In the genomic region with DNA sequence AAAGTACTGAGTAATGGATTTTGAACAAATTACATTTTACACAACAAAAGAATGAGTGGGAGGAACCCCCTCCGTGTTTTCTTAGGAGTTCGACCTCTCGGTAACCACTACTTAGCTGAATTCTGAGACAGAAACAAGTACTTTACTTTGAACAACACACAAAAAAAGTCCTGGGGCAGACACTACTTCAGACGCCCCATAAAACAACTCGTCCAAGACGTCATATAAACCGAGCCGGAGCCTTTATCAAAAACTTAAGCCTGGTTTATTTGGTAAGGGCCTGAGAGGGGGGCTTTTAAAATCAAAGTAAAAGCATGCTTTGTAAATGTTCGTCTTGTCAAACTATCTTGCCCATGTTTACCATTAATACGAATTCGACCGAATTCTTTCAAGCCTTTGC, we compare ENCODE assay signal across 9 mouse cellular contexts. TPM values are rescaled to one million over a fixed set of nuclear protein-coding genes. Genes with fewer than 3 reads are reported as not detected.
DNase-seq lines count a peak whose midpoint lies in the region; ATAC-seq lines count a peak whose summit lies in the region.
"Had no signal": no experiment of that assay in that cellular context is flagged by ENCODE, and none has a peak within 500 bp of the region (broad histone marks: within the 10 kb centered on the region; RNA-seq: fewer than 3 reads in every experiment).

No protein-coding gene starts in this region.

- peaks cover 34% of the 10 kb centered on the region for H3K4me1 ChIP-seq in kidney, embryonic 14.5 days (ENCODE audit: control insufficient read depth, insufficient read depth, low read length)
- H3K4me1 ChIP-seq in embryonic facial prominence, embryonic 10.5 days, result peaks cover 61% of the 10 kb centered on the region
- H3K4me1 ChIP-seq in hindbrain, embryonic 16.5 days (ENCODE audit: control insufficient read depth, insufficient read depth, low read depth, low read length), result peaks cover 24% of the 10 kb centered on the region
- peaks cover 24% of the 10 kb centered on the region for H3K4me1 ChIP-seq in midbrain, embryonic 16.5 days (ENCODE audit: control insufficient read depth, insufficient read depth, low read length)

- peak overlapping the region; percentile 91 for H3K9ac ChIP-seq in kidney, embryonic 14.5 days (ENCODE audit: low read depth, low read length)
- peak overlapping the region; percentile 84 for H3K9ac ChIP-seq in hindbrain, embryonic 16.5 days (ENCODE audit: low read depth, low read length)
- H3K9ac ChIP-seq in midbrain, embryonic 16.5 days (ENCODE audit: low read depth, low read length), result peak overlapping the region; percentile 88

- H3K36me3 ChIP-seq in kidney, embryonic 14.5 days (ENCODE audit: control insufficient read depth, insufficient read depth, low read length), result no peaks in the 10 kb centered on the region
- H3K36me3 ChIP-seq in embryonic facial prominence, embryonic 10.5 days (replicated peaks), result 0 out of 2 replicates have a peak, but pooled peaks cover under 1% of the 10 kb centered on the region
- H3K36me3 ChIP-seq in hindbrain, embryonic 16.5 days (ENCODE audit: control insufficient read depth, insufficient read depth, low read length), result no peaks in the 10 kb centered on the region
- H3K36me3 ChIP-seq in midbrain, embryonic 16.5 days (ENCODE audit: control insufficient read depth, insufficient read depth, low read length), result no peaks in the 10 kb centered on the region

- H3K4me2 ChIP-seq in kidney, embryonic 14.5 days (replicated peaks; ENCODE audit: low read depth, low read length), result peak overlapping the region; percentile 55
- H3K4me2 ChIP-seq in hindbrain, embryonic 16.5 days (ENCODE audit: low read length), result peak overlapping the region; percentile 85
- peak overlapping the region; percentile 78 for H3K4me2 ChIP-seq in midbrain, embryonic 16.5 days (ENCODE audit: low read length)

- under 1% methylated on average over 12 of the region's 12 CpGs for WGBS in kidney, embryonic 14.5 days
- 6% methylated on average over 12 of the region's 12 CpGs for WGBS in embryonic facial prominence, embryonic 10.5 days
- under 1% methylated on average over 12 of the region's 12 CpGs for whole genome bisulfite sequencing in hindbrain, embryonic 16.5 days
- WGBS in midbrain, embryonic 16.5 days, result 1% methylated on average over 12 of the region's 12 CpGs

- no peaks in the 10 kb centered on the region for H3K9me3 ChIP-seq in kidney, embryonic 14.5 days (ENCODE audit: control insufficient read depth, low read length)
- H3K9me3 ChIP-seq in embryonic facial prominence, embryonic 10.5 days, result no peaks in the 10 kb centered on the region
- H3K9me3 ChIP-seq in hindbrain, embryonic 16.5 days (ENCODE audit: control insufficient read depth, low read length), result no peaks in the 10 kb centered on the region
- H3K9me3 ChIP-seq in midbrain, embryonic 16.5 days (replicated peaks; ENCODE audit: control insufficient read depth, low read length, poor library complexity, severe bottlenecking), result no peaks in the 10 kb centered on the region

- H3K4me3 ChIP-seq in kidney, embryonic 14.5 days (ENCODE audit: low read length), result peak overlapping the region; percentile 85
- H3K4me3 ChIP-seq in embryonic facial prominence, embryonic 10.5 days, result peak overlapping the region; percentile 79
- H3K4me3 ChIP-seq in hindbrain, embryonic 16.5 days (ENCODE audit: low read length), result peak overlapping the region; percentile 67
- peak overlapping the region; percentile 84 for H3K4me3 ChIP-seq in midbrain, embryonic 16.5 days (ENCODE audit: low read depth, low read length)

- no peak for DNase-seq in kidney, postnatal 25 days
- DNase-seq in embryonic facial prominence, embryonic 10.5 days (ENCODE audit: low spot score), result no peak
- DNase-seq in right cerebral cortex, postnatal 4 days, result no peak
- no peak for DNase-seq in adrenal gland, adult 2 months
- DNase-seq: thymus, postnatal 4 days had no signal

- H3K27me3 ChIP-seq in kidney, embryonic 14.5 days (ENCODE audit: control insufficient read depth, insufficient read depth, low read length), result no peaks in the 10 kb centered on the region
- no peaks in the 10 kb centered on the region for H3K27me3 ChIP-seq in embryonic facial prominence, embryonic 10.5 days (replicated peaks; ENCODE audit: low read depth, poor library complexity, severe bottlenecking)
- no peaks in the 10 kb centered on the region for H3K27me3 ChIP-seq in hindbrain, embryonic 16.5 days (replicated peaks; ENCODE audit: control insufficient read depth, insufficient read depth, low read length)
- no peaks in the 10 kb centered on the region for H3K27me3 ChIP-seq in midbrain, embryonic 16.5 days (ENCODE audit: control insufficient read depth, insufficient read depth, low read depth, low read length)

- no peak for ATAC-seq in kidney, embryonic 14.5 days (ENCODE audit: low FRiP score, low TSS enrichment)
- ATAC-seq in hindbrain, embryonic 16.5 days, result no peak
- no peak for ATAC-seq in midbrain, embryonic 16.5 days
- no peak for ATAC-seq in CD4-positive, CD25-positive, alpha-beta regulatory T cell, adult 4 months

- peak overlapping the region; percentile 98; the same call in 1 of the 2 replicates for H3K27ac ChIP-seq in kidney, embryonic 14.5 days (ENCODE audit: low read depth, low read length)
- peak overlapping the region; percentile 95 for H3K27ac ChIP-seq in embryonic facial prominence, embryonic 10.5 days (replicated peaks)
- peak overlapping the region; percentile 95 for H3K27ac ChIP-seq in hindbrain, embryonic 16.5 days (ENCODE audit: low read depth, low read length)
- peak overlapping the region; percentile 89; the same call in 1 of the 2 replicates for H3K27ac ChIP-seq in midbrain, embryonic 16.5 days (ENCODE audit: low read length)

RNA-seq across cellular contexts. Expression of gene Mpzl1, which starts 1.0 kb away (rescaled TPM):
- 196 and 253 TPM in 2 replicates for polyA plus RNA-seq in kidney, embryonic 14.5 days (2014; fragmentation: Nextera tagmentation; extraction: Ambion mirVana)
- 138 and 139 TPM in 2 replicates for polyA plus RNA-seq in embryonic facial prominence, embryonic 10.5 days (2016; fragmentation: Nextera tagmentation; extraction: Ambion mirVana)
- 163 and 169 TPM in 2 replicates for polyA plus RNA-seq in hindbrain, embryonic 16.5 days (2015; fragmentation: Nextera tagmentation; extraction: Ambion mirVana)
- polyA plus RNA-seq in midbrain, embryonic 16.5 days (2015; fragmentation: Nextera tagmentation; extraction: Ambion mirVana), result 150 and 155 TPM in 2 replicates
- under 1 TPM; 0.15 to 0.92 TPM for polyA plus RNA-seq in CD4-positive, CD25-positive, alpha-beta regulatory T cell, adult 4 months (2017; shearing (Covaris generic))
- total RNA-seq in adrenal gland, adult 2 months (2021), result 10 to 100 TPM; 14.1 to 21.5 TPM
- polyA plus RNA-seq in adrenal gland, adult 2 months (2012; rRNA removed), result 12.8 and 12.9 TPM in 2 replicates
